Mouse (Mus musculus): Measurements from ENCODE around the gene Bspry. TPM values are rescaled to one million over a fixed set of nuclear protein-coding genes. Genes with fewer than 3 reads are reported as not detected.

Gene Bspry
- polyA plus RNA-seq (2016; fragmentation: Nextera tagmentation; extraction: Ambion mirVana) = 1.8 and 2.6 TPM in 2 replicates

- DNase-seq (ENCODE audit: low spot score) = peak; percentile 66
- Histone ChIP-seq H3K36me3 (replicated peaks) (no peaks in the 10 kb centered on the region), H3K27ac (replicated peaks) (no peak within 1 kb of the TSS), H3K4me1 (peaks cover 9% of the 10 kb centered on the region), H3K4me3 (peak within 1 kb of the TSS; percentile 61), H3K27me3 (replicated peaks; ENCODE audit: low read depth, poor library complexity, severe bottlenecking) (peaks cover 58% of the 10 kb centered on the region), H3K9me3 (no peaks in the 10 kb centered on the region)
- WGBS = 2% methylated on average over 71 of the region's 71 CpGs
Measured at GRCm38 (mm10) chr4:62479937-62480708, at the start of gene Bspry. TSS of gene Bspry (plus strand) at chr4:62480053.

DNA sequence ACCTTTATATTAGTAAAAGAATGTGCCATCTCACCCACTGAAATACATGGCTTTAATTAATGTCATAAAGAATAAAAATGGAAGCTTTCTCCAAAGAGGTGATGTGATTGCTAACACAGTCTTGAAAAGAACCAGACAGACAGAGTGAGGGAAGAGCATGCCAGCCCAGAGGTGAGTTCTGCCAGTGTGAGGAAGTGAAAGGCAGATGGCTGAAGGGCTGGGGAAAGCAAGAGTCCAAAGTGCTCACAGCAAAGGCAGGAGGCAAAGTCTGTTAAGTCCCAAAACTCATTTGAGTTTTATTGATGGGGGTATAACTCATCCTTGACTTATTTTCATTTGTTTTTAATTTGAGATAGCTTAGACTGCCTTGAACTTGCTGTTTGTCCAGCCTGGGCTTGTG, 49.2 kb upstream of the Bspry start:
- peaks cover 9% of the 10 kb centered on the region for H3K36me3 ChIP-seq (replicated peaks)
- H3K27ac ChIP-seq (replicated peaks) = no peak overlapping the region
- DNase-seq (ENCODE audit: low spot score) = no peak
- H3K9me3 ChIP-seq = no peaks in the 10 kb centered on the region
- H3K27me3 ChIP-seq (replicated peaks; ENCODE audit: low read depth, poor library complexity, severe bottlenecking) = no peaks in the 10 kb centered on the region
- H3K4me3 ChIP-seq = no peak overlapping the region
- no peaks in the 10 kb centered on the region for H3K4me1 ChIP-seq

GRCm38 (mm10) chr4:62431522-62431921, 48.3 kb upstream of the Bspry start:
- no peaks in the 10 kb centered on the region for H3K9me3 ChIP-seq
- no peaks in the 10 kb centered on the region for H3K27me3 ChIP-seq (replicated peaks; ENCODE audit: low read depth, poor library complexity, severe bottlenecking)
- DNase-seq (ENCODE audit: low spot score) = no peak
- WGBS = 85% methylated on average over 4 of the region's 4 CpGs
- no peak overlapping the region for H3K27ac ChIP-seq (replicated peaks)
- H3K4me3 ChIP-seq = no peak overlapping the region
- no peaks in the 10 kb centered on the region for H3K4me1 ChIP-seq
- 0 out of 2 replicates have a peak, but pooled peaks cover under 1% of the 10 kb centered on the region for H3K36me3 ChIP-seq (replicated peaks)

GRCm38 (mm10) chr4:62433939-62434870, 45.6 kb upstream of the Bspry start:
- Histone ChIP-seq H3K27me3 (replicated peaks; ENCODE audit: low read depth, poor library complexity, severe bottlenecking) (no peaks in the 10 kb centered on the region), H3K27ac (replicated peaks) (no peak overlapping the region), H3K4me1 (no peaks in the 10 kb centered on the region), H3K4me3 (no peak overlapping the region), H3K9me3 (no peaks in the 10 kb centered on the region), H3K36me3 (replicated peaks) (no peaks in the 10 kb centered on the region)
- DNase-seq (ENCODE audit: low spot score) = no peak
- 78% methylated on average over 7 of the region's 7 CpGs for WGBS

DNA sequence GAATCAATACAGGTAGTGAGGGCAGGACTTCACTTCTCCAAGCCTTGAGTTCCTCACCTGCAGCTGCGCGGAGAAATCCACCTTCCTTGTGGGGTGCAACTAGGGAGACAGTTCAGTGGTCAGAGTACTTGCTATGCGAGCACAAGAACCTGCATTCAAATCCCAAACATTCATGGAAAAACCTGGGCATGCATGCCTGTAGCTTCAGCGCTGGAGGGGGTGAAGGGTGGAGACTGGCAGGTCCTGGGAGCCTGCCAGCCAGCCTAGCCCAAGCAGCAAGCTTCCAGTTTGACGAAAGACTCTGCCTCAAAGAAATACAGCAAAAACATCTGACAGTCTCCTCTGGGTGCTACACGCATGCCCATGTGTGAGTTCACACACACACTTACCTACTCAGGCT, 44.8 kb upstream of the Bspry start, which contains the start of gene Rnf183:
Gene Rnf183 (minus strand): TSS at position 172 of the 400 bp plus-strand sequence.
- H3K4me1 ChIP-seq = no peaks in the 10 kb centered on the region
- H3K9me3 ChIP-seq = no peaks in the 10 kb centered on the region
- no peak for DNase-seq (ENCODE audit: low spot score)
- no peaks in the 10 kb centered on the region for H3K27me3 ChIP-seq (replicated peaks; ENCODE audit: low read depth, poor library complexity, severe bottlenecking)
- 87% methylated on average over 6 of the region's 6 CpGs for WGBS
- H3K36me3 ChIP-seq (replicated peaks) = no peaks in the 10 kb centered on the region
- no peak within 1 kb of the TSS for H3K4me3 ChIP-seq
- no peak within 1 kb of the TSS for H3K27ac ChIP-seq (replicated peaks)

- WGBS = 89% methylated on average over 3 of the region's 3 CpGs
- H3K36me3 ChIP-seq (replicated peaks) = no peaks in the 10 kb centered on the region
- no peaks in the 10 kb centered on the region for H3K27me3 ChIP-seq (replicated peaks; ENCODE audit: low read depth, poor library complexity, severe bottlenecking)
- no peaks in the 10 kb centered on the region for H3K9me3 ChIP-seq
- no peak overlapping the region for H3K27ac ChIP-seq (replicated peaks)
- H3K4me1 ChIP-seq = no peaks in the 10 kb centered on the region
- no peak for DNase-seq (ENCODE audit: low spot score)
- no peak overlapping the region for H3K4me3 ChIP-seq
Measured at GRCm38 (mm10) chr4:62437256-62437778, 42.5 kb upstream of the Bspry start.

- H3K4me1 ChIP-seq = no peaks in the 10 kb centered on the region
- no peaks in the 10 kb centered on the region for H3K36me3 ChIP-seq (replicated peaks)
- WGBS = 84% methylated on average over 7 of the region's 7 CpGs
Measured at GRCm38 (mm10) chr4:62437871-62438270, 42.0 kb upstream of the Bspry start.

DNA sequence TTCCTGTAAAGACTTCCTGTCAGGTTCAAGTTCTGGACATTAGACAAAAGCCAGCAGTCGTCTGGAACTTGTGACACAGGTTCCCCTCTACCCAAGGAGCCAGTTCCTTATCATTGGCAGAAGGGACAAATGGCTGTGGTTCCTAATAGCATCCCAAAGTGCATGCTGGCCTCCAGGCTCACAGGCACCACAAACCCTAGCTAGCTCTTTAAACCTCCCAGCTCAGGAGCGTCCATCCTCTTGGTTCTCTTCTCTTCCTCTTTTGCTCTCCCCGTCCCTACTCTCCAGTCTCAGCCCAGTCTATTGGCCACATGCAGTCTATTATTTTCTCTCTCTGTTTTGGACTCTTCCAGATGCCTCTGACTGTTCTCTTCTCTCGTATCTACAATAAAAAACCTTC, 40.1 kb upstream of the Bspry start:
- H3K36me3 ChIP-seq (replicated peaks) = no peaks in the 10 kb centered on the region
- no peak overlapping the region for H3K4me3 ChIP-seq
- no peaks in the 10 kb centered on the region for H3K4me1 ChIP-seq
- DNase-seq (ENCODE audit: low spot score) = no peak
- WGBS = 74% methylated on average over 4 of the region's 4 CpGs
- H3K27me3 ChIP-seq (replicated peaks; ENCODE audit: low read depth, poor library complexity, severe bottlenecking) = no peaks in the 10 kb centered on the region
- H3K27ac ChIP-seq (replicated peaks) = no peak overlapping the region
- H3K9me3 ChIP-seq = no peaks in the 10 kb centered on the region

More at GRCm38 (mm10) chr4:62437871-62438270, 42.0 kb upstream of the Bspry start:
- Histone ChIP-seq H3K27me3 (replicated peaks; ENCODE audit: low read depth, poor library complexity, severe bottlenecking) (no peaks in the 10 kb centered on the region), H3K27ac (replicated peaks) (no peak overlapping the region), H3K4me3 (no peak overlapping the region), H3K9me3 (no peaks in the 10 kb centered on the region)
- DNase-seq (ENCODE audit: low spot score) = no peak

DNA sequence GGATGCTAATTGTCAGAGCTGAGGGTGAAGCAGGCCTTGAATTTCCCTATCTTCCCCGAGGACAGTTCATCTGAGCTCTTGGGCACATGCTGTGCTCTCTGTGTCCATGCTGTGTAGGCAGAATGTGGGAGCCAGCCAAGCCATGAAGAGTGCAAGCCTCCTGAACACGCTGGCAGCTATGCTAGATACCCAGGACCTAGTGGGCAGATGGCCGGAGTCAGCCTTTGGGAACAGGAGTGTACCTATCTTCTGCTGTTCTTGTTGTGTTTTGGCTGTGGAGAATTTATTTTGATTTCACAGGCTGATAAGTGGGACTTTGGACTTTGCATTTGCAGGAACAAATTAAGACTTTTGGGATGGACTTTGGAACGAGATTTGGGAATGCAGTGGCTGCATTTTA, 39.3 kb upstream of the Bspry start:
- Histone ChIP-seq H3K9me3 (no peaks in the 10 kb centered on the region), H3K4me1 (no peaks in the 10 kb centered on the region), H3K36me3 (replicated peaks) (no peaks in the 10 kb centered on the region), H3K27me3 (replicated peaks; ENCODE audit: low read depth, poor library complexity, severe bottlenecking) (no peaks in the 10 kb centered on the region), H3K27ac (replicated peaks) (no peak overlapping the region), H3K4me3 (no peak overlapping the region)
- 78% methylated on average over 4 of the region's 4 CpGs for WGBS
- no peak for DNase-seq (ENCODE audit: low spot score)

DNA sequence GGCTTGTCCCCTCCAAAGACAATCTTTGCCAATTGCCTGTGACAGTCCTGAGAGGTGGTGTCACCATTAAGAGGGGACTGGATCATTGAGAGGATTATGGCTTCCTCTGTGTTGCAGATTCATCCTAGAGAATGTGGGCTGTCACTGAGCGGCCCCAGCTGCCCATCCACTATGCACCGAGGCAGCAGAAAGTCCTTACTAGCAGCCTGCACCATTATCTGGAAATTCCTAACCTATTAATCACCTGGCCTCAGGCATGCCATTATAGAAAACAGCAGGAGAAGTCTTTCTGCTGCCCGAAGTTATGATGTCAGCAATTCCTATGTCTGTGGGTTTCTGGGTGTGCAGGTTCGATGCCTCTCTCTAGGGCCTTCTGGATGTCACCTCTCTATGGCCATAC, 38.9 kb upstream of the Bspry start:
- Histone ChIP-seq H3K4me3 (no peak overlapping the region), H3K4me1 (no peaks in the 10 kb centered on the region), H3K9me3 (no peaks in the 10 kb centered on the region), H3K36me3 (replicated peaks) (no peaks in the 10 kb centered on the region), H3K27ac (replicated peaks) (no peak overlapping the region), H3K27me3 (replicated peaks; ENCODE audit: low read depth, poor library complexity, severe bottlenecking) (no peaks in the 10 kb centered on the region)
- WGBS = 78% methylated on average over 4 of the region's 4 CpGs
- DNase-seq (ENCODE audit: low spot score) = no peak

DNA sequence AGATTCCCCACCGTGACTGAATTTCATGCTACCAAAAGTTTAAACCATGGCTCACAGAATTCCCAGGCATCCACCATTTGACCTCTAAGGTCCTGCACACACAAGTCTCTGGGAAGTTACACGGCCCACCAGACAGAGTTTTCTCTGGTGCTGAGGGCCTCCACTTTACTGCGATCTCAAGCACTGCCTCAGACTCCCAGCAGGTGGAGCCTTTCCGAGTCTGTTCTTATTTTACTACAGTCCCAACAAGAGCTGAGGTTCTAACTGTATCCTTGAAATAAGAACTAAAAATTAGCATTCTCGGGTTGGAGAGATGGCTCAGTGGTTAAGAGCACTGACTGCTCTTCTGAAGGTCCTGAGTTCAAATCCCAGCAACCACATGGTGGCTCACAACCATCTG, 24.9 kb upstream of the Bspry start:
- Histone ChIP-seq H3K27ac (replicated peaks) (no peak overlapping the region), H3K36me3 (replicated peaks) (0 out of 2 replicates have a peak, but pooled peaks cover 3% of the 10 kb centered on the region), H3K4me1 (no peaks in the 10 kb centered on the region), H3K9me3 (no peaks in the 10 kb centered on the region), H3K27me3 (replicated peaks; ENCODE audit: low read depth, poor library complexity, severe bottlenecking) (no peaks in the 10 kb centered on the region), H3K4me3 (no peak overlapping the region)
- DNase-seq (ENCODE audit: low spot score) = peak; percentile 45
- 65% methylated on average over 5 of the region's 5 CpGs for WGBS

GRCm38 (mm10) chr4:62459081-62459480, 20.8 kb upstream of the Bspry start:
- H3K27me3 ChIP-seq (replicated peaks; ENCODE audit: low read depth, poor library complexity, severe bottlenecking) = no peaks in the 10 kb centered on the region
- H3K4me1 ChIP-seq = no peaks in the 10 kb centered on the region
- no peaks in the 10 kb centered on the region for H3K9me3 ChIP-seq
- H3K36me3 ChIP-seq (replicated peaks) = peaks cover 20% of the 10 kb centered on the region
- 92% methylated on average over 3 of the region's 3 CpGs for WGBS
- no peak overlapping the region for H3K4me3 ChIP-seq
- no peak overlapping the region; the same call in 1 of the 2 replicates for H3K27ac ChIP-seq (replicated peaks)
- no peak for DNase-seq (ENCODE audit: low spot score)
